Mouse (Mus musculus): ENCODE measurements at regions not wholly inside any gene's neighbourhood (a gene's known extent, or its start where the extent isn't known, plus 50 kb on each side); places are given as distances from the start of the nearest gene placed in this dataset.

DNA sequence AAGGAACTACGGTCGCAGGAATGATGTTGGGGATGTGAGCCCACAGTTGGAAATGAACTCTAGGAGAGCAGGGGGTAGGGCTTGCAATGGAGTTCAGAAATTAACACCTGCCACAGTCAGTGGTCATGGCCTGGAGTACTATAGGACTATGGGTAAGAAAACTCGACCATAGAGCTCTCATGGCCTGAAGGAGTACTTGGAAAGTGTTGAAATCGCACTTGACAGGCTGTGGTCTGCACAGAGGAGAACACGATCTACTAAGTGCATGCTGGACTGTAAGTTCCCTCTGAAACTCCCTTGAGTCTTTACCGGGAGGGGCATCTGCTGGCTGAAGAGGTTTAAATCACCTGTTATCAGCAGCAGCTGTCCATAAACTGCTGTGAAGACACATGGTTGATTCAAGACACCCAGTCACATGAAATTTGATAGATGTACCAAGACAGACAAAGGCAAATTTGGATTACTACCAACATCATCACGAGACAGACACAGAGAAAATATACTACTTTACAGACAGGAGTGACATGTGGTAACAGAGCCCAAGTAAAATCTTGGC lies 430.6 kb downstream of the Irx1 start:
- no peak overlapping the region for H3K4me2 ChIP-seq (ENCODE audit: low read length)
- no peaks in the 10 kb centered on the region for H3K36me3 ChIP-seq (ENCODE audit: control insufficient read depth, insufficient read depth, low read length)
- no peak overlapping the region for H3K4me3 ChIP-seq (ENCODE audit: low read depth, low read length)
- WGBS = 87% methylated on average over 7 of the region's 7 CpGs
- DNase-seq (ENCODE audit: low spot score) (no peak), ATAC-seq (no peak)
- no peak overlapping the region for H3K9ac ChIP-seq (ENCODE audit: low read length)
- no peaks in the 10 kb centered on the region for H3K4me1 ChIP-seq (ENCODE audit: control insufficient read depth, insufficient read depth, low read length)
- no peaks in the 10 kb centered on the region for H3K27me3 ChIP-seq (replicated peaks; ENCODE audit: control insufficient read depth, insufficient read depth, low read length)
- no peak overlapping the region for H3K27ac ChIP-seq (ENCODE audit: low read depth, low read length)
- H3K9me3 ChIP-seq (replicated peaks; ENCODE audit: control insufficient read depth, low read length) = no peaks in the 10 kb centered on the region

DNA sequence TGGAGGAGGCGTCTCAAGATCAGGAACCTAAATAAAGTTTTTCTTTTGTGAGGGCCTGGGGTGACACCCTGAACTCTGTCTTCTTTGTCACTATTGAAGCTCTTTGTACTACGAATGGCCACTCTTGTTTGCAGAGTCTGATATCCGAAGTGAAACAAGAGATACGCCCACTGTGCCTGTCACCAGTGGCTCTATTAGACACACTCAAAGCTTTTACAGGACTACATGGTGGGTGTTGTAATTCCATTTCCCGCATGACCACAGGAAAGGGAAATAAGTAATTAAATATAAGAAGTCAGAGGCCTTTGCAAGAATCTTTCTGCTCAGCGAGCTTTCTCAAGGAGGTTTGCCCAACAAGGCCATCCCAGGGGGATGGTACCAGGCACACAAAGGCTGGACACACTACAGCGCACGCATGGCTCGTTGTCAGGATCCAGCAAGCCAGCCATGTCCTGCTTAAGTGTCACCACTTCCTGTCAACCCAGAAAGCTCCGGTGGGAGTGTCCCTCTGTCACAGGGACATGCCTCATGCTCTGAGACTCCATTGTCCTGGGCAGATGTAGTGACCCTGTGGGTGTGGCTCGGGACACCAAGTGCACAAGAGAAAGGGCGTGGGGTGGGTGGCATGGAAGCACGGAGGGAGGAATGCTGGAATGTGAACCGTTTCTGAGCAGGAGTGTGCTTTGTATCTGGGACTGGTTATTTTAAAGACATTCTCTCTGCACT lies 434.0 kb downstream of the Irx1 start:
- Histone ChIP-seq H3K36me3 (ENCODE audit: control insufficient read depth, insufficient read depth, low read length) (no peaks in the 10 kb centered on the region), H3K4me2 (ENCODE audit: low read length) (no peak overlapping the region), H3K4me1 (ENCODE audit: control insufficient read depth, insufficient read depth, low read length) (no peaks in the 10 kb centered on the region), H3K9ac (ENCODE audit: low read length) (no peak overlapping the region), H3K27ac (ENCODE audit: low read depth, low read length) (no peak overlapping the region), H3K27me3 (replicated peaks; ENCODE audit: control insufficient read depth, insufficient read depth, low read length) (no peaks in the 10 kb centered on the region), H3K9me3 (replicated peaks; ENCODE audit: control insufficient read depth, low read length) (no peaks in the 10 kb centered on the region), H3K4me3 (ENCODE audit: low read depth, low read length) (no peak overlapping the region)
- no peak for DNase-seq (ENCODE audit: low spot score)
- WGBS = 43% methylated on average over 14 of the region's 14 CpGs
- ATAC-seq = no peak

DNA sequence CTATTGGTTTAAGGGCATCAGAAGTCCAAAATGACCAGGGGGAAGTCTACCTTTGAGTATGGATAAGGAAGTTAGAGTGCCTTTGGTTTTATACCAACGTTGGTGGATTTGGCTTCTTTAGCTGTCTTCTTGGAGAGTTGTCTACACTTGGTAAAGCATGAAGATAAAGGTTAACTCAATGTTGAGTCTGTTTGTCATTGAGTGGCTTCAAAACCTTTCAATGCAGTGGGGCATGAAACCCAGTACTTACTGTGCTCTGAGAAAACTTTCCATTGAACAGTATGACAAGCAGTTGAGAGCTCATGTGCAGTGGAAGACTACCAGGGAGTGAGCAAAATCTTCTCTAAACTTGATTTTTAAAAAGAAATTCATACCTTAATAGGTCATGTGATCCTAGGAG lies 445.7 kb downstream of the Irx1 start:
- Histone ChIP-seq H3K9me3 (replicated peaks; ENCODE audit: control insufficient read depth, low read length) (no peaks in the 10 kb centered on the region), H3K4me2 (ENCODE audit: low read length) (no peak overlapping the region), H3K9ac (ENCODE audit: low read length) (no peak overlapping the region), H3K27me3 (replicated peaks; ENCODE audit: control insufficient read depth, insufficient read depth, low read length) (no peaks in the 10 kb centered on the region), H3K4me3 (ENCODE audit: low read depth, low read length) (no peak overlapping the region), H3K36me3 (ENCODE audit: control insufficient read depth, insufficient read depth, low read length) (no peaks in the 10 kb centered on the region), H3K4me1 (ENCODE audit: control insufficient read depth, insufficient read depth, low read length) (no peaks in the 10 kb centered on the region; the same call in 1 of the 2 replicates), H3K27ac (ENCODE audit: low read depth, low read length) (no peak overlapping the region)
- DNase-seq (ENCODE audit: low spot score) (no peak), ATAC-seq (no peak)
- WGBS = 84% methylated on average over 1 of the region's 1 CpGs

DNA sequence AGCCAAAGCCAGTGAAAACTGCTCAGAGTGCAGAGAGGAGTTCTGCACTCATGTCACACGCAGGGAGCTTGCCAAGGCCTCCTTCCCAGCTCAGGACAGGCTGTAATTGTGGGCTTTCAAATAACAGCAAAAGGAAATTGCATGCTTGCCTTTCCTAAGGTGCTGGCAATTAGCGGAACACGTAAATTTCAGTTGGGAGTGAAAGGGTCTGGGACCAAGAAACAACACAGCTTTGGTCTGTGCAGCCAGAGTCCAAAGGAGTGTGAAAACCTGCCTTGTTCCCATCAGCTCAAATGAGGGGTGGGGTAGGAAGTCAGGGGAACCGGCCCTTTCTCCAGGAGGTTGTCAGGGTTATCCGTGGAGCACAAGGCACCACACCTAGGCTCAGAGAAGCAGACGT lies 450.3 kb downstream of the Irx1 start:
- Histone ChIP-seq H3K36me3 (ENCODE audit: control insufficient read depth, insufficient read depth, low read length) (no peaks in the 10 kb centered on the region), H3K9me3 (replicated peaks; ENCODE audit: control insufficient read depth, low read length) (no peaks in the 10 kb centered on the region), H3K27me3 (replicated peaks; ENCODE audit: control insufficient read depth, insufficient read depth, low read length) (peaks cover 3% of the 10 kb centered on the region; the same call in 1 of the 2 replicates), H3K27ac (ENCODE audit: low read depth, low read length) (no peak overlapping the region), H3K4me3 (ENCODE audit: low read depth, low read length) (no peak overlapping the region), H3K9ac (ENCODE audit: low read length) (no peak overlapping the region), H3K4me1 (ENCODE audit: control insufficient read depth, insufficient read depth, low read length) (peaks cover 4% of the 10 kb centered on the region; the same call in 1 of the 2 replicates), H3K4me2 (ENCODE audit: low read length) (no peak overlapping the region)
- ATAC-seq (peak; percentile 44; the same call in 1 of the 2 replicates), DNase-seq (ENCODE audit: low spot score) (peak; percentile 53)
- 31% methylated on average over 6 of the region's 6 CpGs for WGBS

DNA sequence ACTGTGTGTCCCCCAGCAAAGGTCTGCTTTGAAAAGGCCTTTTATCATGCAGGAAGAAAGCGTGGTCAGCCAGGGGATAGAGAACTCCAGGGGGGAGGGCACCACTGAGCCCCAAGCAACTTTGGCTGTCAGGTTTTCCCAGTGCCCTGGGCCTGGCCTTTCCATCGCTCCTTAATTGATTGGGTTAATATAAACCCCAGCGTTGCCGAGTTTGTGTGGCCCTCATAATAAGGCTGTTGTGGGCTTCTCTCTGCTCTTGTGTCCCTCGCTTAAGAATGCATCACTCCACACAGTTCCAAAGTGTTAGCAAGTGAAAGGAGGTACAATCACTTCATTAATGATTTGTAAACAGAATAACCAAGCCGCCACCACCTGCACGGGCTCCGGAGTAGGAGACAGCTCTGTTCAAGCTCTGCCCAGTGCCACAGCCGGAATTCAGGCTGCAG lies 455.5 kb downstream of the Irx1 start:
- Histone ChIP-seq H3K9ac (ENCODE audit: low read length) (no peak overlapping the region), H3K4me2 (ENCODE audit: low read length) (peak overlapping the region; percentile 23), H3K27me3 (replicated peaks; ENCODE audit: control insufficient read depth, insufficient read depth, low read length) (peaks cover 3% of the 10 kb centered on the region; the same call in 1 of the 2 replicates), H3K4me3 (ENCODE audit: low read depth, low read length) (no peak overlapping the region), H3K4me1 (ENCODE audit: control insufficient read depth, insufficient read depth, low read length) (peaks cover 23% of the 10 kb centered on the region), H3K27ac (ENCODE audit: low read depth, low read length) (peak overlapping the region; percentile 72), H3K36me3 (ENCODE audit: control insufficient read depth, insufficient read depth, low read length) (no peaks in the 10 kb centered on the region), H3K9me3 (replicated peaks; ENCODE audit: control insufficient read depth, low read length) (no peaks in the 10 kb centered on the region)
- no peak for DNase-seq (ENCODE audit: low spot score)
- peak; percentile 65 for ATAC-seq
- 3% methylated on average over 9 of the region's 9 CpGs for WGBS

DNA sequence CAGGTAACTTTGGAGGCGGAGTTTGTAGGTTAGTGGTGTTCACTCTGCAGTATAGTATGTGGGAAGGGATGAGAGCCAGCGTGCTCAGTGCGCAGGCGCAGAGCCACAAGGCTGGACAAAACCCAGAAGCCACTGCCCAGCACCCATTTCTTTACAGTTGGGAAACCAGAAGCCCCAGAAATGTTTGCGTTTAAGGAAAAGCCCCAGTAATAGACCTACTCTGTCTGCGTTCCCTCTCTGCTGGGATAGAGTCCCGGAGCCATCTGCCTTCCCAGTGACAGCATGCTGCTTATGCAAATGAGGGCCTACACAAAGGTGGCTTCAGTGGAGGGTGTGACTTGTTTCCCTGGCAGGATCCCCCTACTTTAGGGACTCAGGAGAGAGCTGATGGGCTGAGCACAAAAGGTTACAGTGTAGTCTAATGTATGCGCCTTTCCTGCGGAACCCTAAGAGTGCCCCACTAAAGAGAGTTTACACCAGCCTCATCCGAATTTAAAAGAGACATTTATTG lies 456.0 kb downstream of the Irx1 start:
- peak overlapping the region; percentile 23 for H3K4me2 ChIP-seq (ENCODE audit: low read length)
- peak overlapping the region; percentile 72 for H3K27ac ChIP-seq (ENCODE audit: low read depth, low read length)
- WGBS = 2% methylated on average over 10 of the region's 10 CpGs
- no peak overlapping the region for H3K4me3 ChIP-seq (ENCODE audit: low read depth, low read length)
- H3K36me3 ChIP-seq (ENCODE audit: control insufficient read depth, insufficient read depth, low read length) = no peaks in the 10 kb centered on the region
- DNase-seq (ENCODE audit: low spot score) (peak; percentile 87), ATAC-seq (peak; percentile 92)
- peaks cover 23% of the 10 kb centered on the region for H3K4me1 ChIP-seq (ENCODE audit: control insufficient read depth, insufficient read depth, low read length)
- no peaks in the 10 kb centered on the region for H3K9me3 ChIP-seq (replicated peaks; ENCODE audit: control insufficient read depth, low read length)
- peak overlapping the region; percentile 22; the same call in 1 of the 2 replicates for H3K9ac ChIP-seq (ENCODE audit: low read length)
- peaks cover 3% of the 10 kb centered on the region; the same call in 1 of the 2 replicates for H3K27me3 ChIP-seq (replicated peaks; ENCODE audit: control insufficient read depth, insufficient read depth, low read length)

DNA sequence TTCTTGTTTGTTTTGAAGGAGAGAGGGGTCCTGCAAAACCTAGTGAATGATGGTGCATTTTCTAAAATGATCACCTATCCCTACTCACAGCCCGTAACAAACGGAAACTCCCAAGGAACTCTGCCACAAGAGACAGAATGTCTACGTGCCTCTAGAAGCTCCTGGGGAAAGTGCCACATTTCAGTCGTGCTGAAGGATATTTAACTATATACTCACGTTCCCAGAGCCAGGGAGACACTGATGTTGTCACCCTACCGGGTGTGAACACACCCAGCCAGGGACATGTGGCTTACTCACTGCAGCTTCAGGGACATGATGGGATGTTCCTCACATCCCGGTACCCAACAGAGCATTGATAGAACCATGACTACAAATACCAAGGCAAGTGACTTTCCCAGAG lies 456.7 kb downstream of the Irx1 start:
- Histone ChIP-seq H3K4me1 (ENCODE audit: control insufficient read depth, insufficient read depth, low read length) (peaks cover 23% of the 10 kb centered on the region), H3K27ac (ENCODE audit: low read depth, low read length) (no peak overlapping the region), H3K9ac (ENCODE audit: low read length) (peak overlapping the region; percentile 22; the same call in 1 of the 2 replicates), H3K4me2 (ENCODE audit: low read length) (no peak overlapping the region), H3K27me3 (replicated peaks; ENCODE audit: control insufficient read depth, insufficient read depth, low read length) (peaks cover 3% of the 10 kb centered on the region; the same call in 1 of the 2 replicates), H3K4me3 (ENCODE audit: low read depth, low read length) (no peak overlapping the region), H3K9me3 (replicated peaks; ENCODE audit: control insufficient read depth, low read length) (no peaks in the 10 kb centered on the region), H3K36me3 (ENCODE audit: control insufficient read depth, insufficient read depth, low read length) (no peaks in the 10 kb centered on the region)
- WGBS = 33% methylated on average over 7 of the region's 7 CpGs
- DNase-seq (ENCODE audit: low spot score) (peak; percentile 16), ATAC-seq (no peak)

DNA sequence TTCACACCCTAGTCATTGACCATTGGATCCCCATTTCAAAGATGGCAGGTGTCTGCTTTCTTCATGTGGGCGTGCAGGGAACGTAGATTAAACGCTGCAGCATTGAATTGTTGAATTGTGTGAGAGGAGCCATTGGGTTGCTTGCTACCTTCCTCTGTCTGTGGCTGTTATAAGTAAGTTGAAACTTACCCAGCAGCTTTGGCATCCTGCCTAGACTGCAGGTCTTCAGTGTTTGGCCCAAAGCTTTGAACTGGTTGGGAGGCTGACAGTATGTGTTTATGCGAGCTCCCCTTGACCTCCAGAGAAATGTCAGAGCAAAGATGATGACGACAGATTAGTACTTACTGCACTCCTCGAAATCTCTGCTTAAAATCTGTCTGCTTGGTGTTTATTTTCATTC lies 473.8 kb downstream of the Irx1 start:
- Histone ChIP-seq H3K9me3 (replicated peaks; ENCODE audit: control insufficient read depth, low read length) (no peaks in the 10 kb centered on the region), H3K9ac (ENCODE audit: low read length) (no peak overlapping the region), H3K4me2 (ENCODE audit: low read length) (no peak overlapping the region), H3K36me3 (ENCODE audit: control insufficient read depth, insufficient read depth, low read length) (no peaks in the 10 kb centered on the region), H3K27ac (ENCODE audit: low read depth, low read length) (no peak overlapping the region), H3K4me1 (ENCODE audit: control insufficient read depth, insufficient read depth, low read length) (no peaks in the 10 kb centered on the region), H3K27me3 (replicated peaks; ENCODE audit: control insufficient read depth, insufficient read depth, low read length) (no peaks in the 10 kb centered on the region), H3K4me3 (ENCODE audit: low read depth, low read length) (no peak overlapping the region)
- WGBS = 81% methylated on average over 6 of the region's 6 CpGs
- DNase-seq (ENCODE audit: low spot score) (no peak), ATAC-seq (no peak)

DNA sequence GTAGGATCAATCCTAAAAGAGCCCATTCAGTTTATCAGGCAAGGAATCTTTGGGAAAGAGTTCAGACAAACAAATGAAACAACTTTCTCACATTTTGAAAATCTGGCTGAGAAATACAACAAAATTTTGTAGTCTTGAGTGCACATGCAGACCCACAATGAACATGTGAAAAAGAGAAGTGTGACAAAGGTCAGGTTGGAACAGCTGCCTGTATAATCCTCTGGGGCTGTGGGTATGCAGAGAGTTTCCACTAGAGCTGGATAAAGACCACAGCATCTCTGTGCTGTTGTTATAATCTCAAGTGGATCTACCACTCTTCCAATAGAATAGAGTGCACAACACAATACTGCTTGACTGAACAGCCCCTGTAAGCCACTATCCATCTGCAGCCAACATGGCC lies 482.3 kb downstream of the Irx1 start:
- Histone ChIP-seq H3K36me3 (ENCODE audit: control insufficient read depth, insufficient read depth, low read length) (no peaks in the 10 kb centered on the region), H3K9me3 (replicated peaks; ENCODE audit: control insufficient read depth, low read length) (no peaks in the 10 kb centered on the region), H3K4me1 (ENCODE audit: control insufficient read depth, insufficient read depth, low read length) (no peaks in the 10 kb centered on the region), H3K9ac (ENCODE audit: low read length) (no peak overlapping the region), H3K27ac (ENCODE audit: low read depth, low read length) (no peak overlapping the region), H3K27me3 (replicated peaks; ENCODE audit: control insufficient read depth, insufficient read depth, low read length) (no peaks in the 10 kb centered on the region), H3K4me2 (ENCODE audit: low read length) (no peak overlapping the region), H3K4me3 (ENCODE audit: low read depth, low read length) (no peak overlapping the region)
- ATAC-seq (no peak), DNase-seq (ENCODE audit: low spot score) (no peak)
